Mouse (Mus musculus): ENCODE data around the gene Tenm4. TPM values are rescaled to one million over a fixed set of nuclear protein-coding genes. Genes with fewer than 3 reads are reported as not detected.

Gene Tenm4
- polyA plus RNA-seq, 1 experiment from 2014 or later: 2.3 TPM

DNA sequence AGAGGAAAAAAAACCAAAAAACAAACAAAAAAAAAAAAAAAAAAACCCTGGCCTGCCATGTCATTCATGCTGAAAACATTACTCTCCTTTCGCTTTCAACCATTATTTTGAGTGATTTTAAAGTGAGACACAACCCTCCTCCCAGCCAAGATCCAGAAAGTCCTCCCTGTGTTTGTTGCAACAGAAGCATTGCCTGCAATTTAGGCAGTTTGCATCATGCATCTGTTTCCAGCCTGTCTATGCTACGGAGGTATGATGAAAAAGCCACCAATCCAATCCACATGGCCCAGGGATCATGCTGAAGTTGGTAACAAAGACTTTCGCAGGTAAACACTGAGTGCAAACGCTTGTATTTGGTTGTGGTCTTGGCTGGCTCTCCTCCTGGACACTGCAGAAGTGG, 158.3 kb downstream of the Tenm4 start:
- no peak overlapping the region for H3K4me2 ChIP-seq
- 57% methylated on average over 4 of the region's 4 CpGs for WGBS (ENCODE audit: insufficient replicate concordance)
- no peaks in the 10 kb centered on the region for H3K27me3 ChIP-seq (replicated peaks)
- H3K27ac ChIP-seq: no peak overlapping the region
- H3K9ac ChIP-seq: no peak overlapping the region
- H3K4me1 ChIP-seq: no peaks in the 10 kb centered on the region
- no peaks in the 10 kb centered on the region for H3K36me3 ChIP-seq
- 0 out of 2 replicates have a peak, but pooled peaks cover 4% of the 10 kb centered on the region for H3K9me3 ChIP-seq (replicated peaks)
- no peak for ATAC-seq
- H3K4me3 ChIP-seq: no peak overlapping the region

GRCm38 (mm10) chr7:96331186-96331585, 160.1 kb downstream of the Tenm4 start:
- Histone ChIP-seq H3K9ac (no peak overlapping the region), H3K4me2 (no peak overlapping the region), H3K9me3 (replicated peaks) (no peaks in the 10 kb centered on the region), H3K36me3 (no peaks in the 10 kb centered on the region), H3K27ac (no peak overlapping the region), H3K4me3 (no peak overlapping the region), H3K27me3 (replicated peaks) (no peaks in the 10 kb centered on the region), H3K4me1 (no peaks in the 10 kb centered on the region)
- 55% methylated on average over 1 of the region's 1 CpGs for WGBS (ENCODE audit: insufficient replicate concordance)
- ATAC-seq: no peak

DNA sequence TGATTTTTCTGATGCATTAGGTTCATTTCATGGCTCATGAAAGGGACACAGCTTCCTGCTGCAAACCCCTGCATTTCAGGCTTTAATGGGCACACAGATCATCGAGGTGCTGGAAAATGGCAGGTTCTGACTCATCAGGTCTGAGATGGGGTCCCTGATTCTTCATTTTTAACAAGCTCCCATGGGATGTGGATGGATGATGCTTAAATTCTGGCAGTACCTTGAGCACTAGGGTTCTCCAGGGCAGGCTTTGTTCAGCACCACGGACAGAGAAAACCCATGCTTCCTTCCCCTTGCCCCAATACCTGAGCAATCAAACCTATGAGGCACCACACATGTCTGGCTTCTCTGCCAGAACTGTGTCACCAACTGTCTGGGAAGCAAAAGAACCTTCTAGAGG, 163.3 kb downstream of the Tenm4 start:
- H3K4me3 ChIP-seq: no peak overlapping the region
- H3K36me3 ChIP-seq: no peaks in the 10 kb centered on the region
- no peaks in the 10 kb centered on the region for H3K4me1 ChIP-seq
- H3K4me2 ChIP-seq: no peak overlapping the region
- no peak for ATAC-seq
- no peak overlapping the region for H3K9ac ChIP-seq
- 22% methylated on average over 2 of the region's 2 CpGs for WGBS (ENCODE audit: insufficient replicate concordance)
- no peak overlapping the region for H3K27ac ChIP-seq
- no peaks in the 10 kb centered on the region for H3K27me3 ChIP-seq (replicated peaks)
- no peaks in the 10 kb centered on the region for H3K9me3 ChIP-seq (replicated peaks)

- no peak for ATAC-seq
- Histone ChIP-seq H3K4me3 (no peak overlapping the region), H3K4me2 (no peak overlapping the region), H3K4me1 (no peaks in the 10 kb centered on the region), H3K27me3 (replicated peaks) (no peaks in the 10 kb centered on the region), H3K36me3 (no peaks in the 10 kb centered on the region), H3K27ac (no peak overlapping the region), H3K9me3 (replicated peaks) (no peaks in the 10 kb centered on the region), H3K9ac (no peak overlapping the region)
These were observed 165.3 kb downstream of the Tenm4 start for GRCm38 (mm10) chr7:96336376-96336775.

- WGBS (ENCODE audit: insufficient replicate concordance): 72% methylated on average over 5 of the region's 5 CpGs
- Histone ChIP-seq H3K36me3 (no peaks in the 10 kb centered on the region), H3K4me2 (no peak overlapping the region), H3K27me3 (replicated peaks) (no peaks in the 10 kb centered on the region), H3K9me3 (replicated peaks) (no peaks in the 10 kb centered on the region), H3K4me1 (no peaks in the 10 kb centered on the region), H3K9ac (no peak overlapping the region), H3K4me3 (no peak overlapping the region), H3K27ac (no peak overlapping the region)
- ATAC-seq: no peak
These were observed 169.8 kb downstream of the Tenm4 start for GRCm38 (mm10) chr7:96340826-96341225.

DNA sequence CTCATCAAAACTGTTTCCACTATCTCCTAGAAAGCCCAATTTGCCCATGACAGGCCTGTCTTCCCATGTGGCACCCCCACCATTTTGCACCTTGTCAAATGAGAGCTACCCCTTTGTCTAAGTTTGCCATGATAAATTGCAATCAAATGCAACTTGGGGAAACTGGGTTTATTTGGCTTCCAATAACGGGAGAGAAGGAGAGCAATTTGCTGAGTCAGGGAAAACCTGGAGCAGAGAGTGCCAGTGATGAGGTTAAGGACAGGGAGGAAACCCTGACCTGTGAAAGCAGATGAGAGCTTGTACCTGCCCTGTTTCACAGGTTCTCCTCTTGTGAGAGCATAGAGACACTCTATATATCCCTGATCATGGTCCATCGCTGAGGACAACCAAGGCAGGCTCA, 170.4 kb downstream of the Tenm4 start:
- no peaks in the 10 kb centered on the region for H3K9me3 ChIP-seq (replicated peaks)
- H3K9ac ChIP-seq: no peak overlapping the region
- H3K36me3 ChIP-seq: no peaks in the 10 kb centered on the region
- no peaks in the 10 kb centered on the region for H3K4me1 ChIP-seq
- no peak for ATAC-seq
- H3K27ac ChIP-seq: no peak overlapping the region
- H3K4me2 ChIP-seq: no peak overlapping the region
- H3K4me3 ChIP-seq: no peak overlapping the region
- WGBS (ENCODE audit: insufficient replicate concordance): 67% methylated on average over 2 of the region's 2 CpGs
- H3K27me3 ChIP-seq (replicated peaks): no peaks in the 10 kb centered on the region

GRCm38 (mm10) chr7:96342996-96343395, 171.9 kb downstream of the Tenm4 start:
- Histone ChIP-seq H3K4me3 (no peak overlapping the region), H3K9ac (no peak overlapping the region), H3K27ac (no peak overlapping the region), H3K36me3 (no peaks in the 10 kb centered on the region), H3K4me1 (no peaks in the 10 kb centered on the region), H3K27me3 (replicated peaks) (no peaks in the 10 kb centered on the region), H3K4me2 (no peak overlapping the region), H3K9me3 (replicated peaks) (no peaks in the 10 kb centered on the region)
- ATAC-seq: no peak
- 66% methylated on average over 6 of the region's 6 CpGs for WGBS (ENCODE audit: insufficient replicate concordance)

DNA sequence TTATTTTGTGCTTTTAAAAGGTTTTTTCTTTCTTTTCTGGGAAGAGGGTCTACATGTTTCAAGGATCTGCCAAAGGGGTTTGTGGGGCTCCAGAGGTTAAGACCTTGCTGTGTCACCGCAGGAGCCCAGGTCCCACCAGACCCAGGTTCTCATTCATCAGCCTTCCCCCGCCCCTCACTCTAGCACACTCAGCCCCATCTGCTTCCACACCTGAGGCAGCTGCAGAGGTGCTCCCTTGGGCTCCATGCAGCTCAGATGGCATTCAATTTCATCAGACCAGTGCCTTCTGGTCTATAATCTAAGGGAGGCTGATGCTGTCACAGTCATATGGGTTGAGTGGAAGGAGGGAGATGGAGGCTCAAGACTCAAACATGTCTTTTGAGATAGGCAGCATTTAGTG, 172.6 kb downstream of the Tenm4 start:
- no peaks in the 10 kb centered on the region for H3K36me3 ChIP-seq
- H3K4me3 ChIP-seq: no peak overlapping the region
- H3K4me2 ChIP-seq: no peak overlapping the region
- H3K9me3 ChIP-seq (replicated peaks): no peaks in the 10 kb centered on the region
- H3K4me1 ChIP-seq: no peaks in the 10 kb centered on the region
- no peak overlapping the region for H3K27ac ChIP-seq
- no peak for ATAC-seq
- H3K27me3 ChIP-seq (replicated peaks): no peaks in the 10 kb centered on the region
- no peak overlapping the region for H3K9ac ChIP-seq
- 55% methylated on average over 2 of the region's 2 CpGs for WGBS (ENCODE audit: insufficient replicate concordance)

DNA sequence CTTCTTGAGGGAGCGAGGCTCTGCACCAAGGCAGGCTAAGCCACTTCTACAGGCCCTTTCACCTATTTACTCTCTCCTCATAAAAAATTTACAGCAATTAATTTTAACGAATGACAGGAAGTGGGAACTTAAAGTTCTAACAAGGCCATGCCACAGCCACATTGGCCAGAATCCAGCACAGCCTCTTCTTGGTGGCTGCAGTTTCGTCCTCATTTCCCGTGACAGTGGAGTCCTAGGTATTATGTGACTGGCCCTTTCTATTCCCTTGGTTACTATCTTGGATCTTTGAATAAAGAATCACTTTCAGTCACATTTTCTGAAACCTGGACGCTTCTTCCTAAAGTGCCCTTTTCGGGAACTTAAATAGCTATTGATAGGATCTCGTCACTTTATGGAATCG, 181.6 kb downstream of the Tenm4 start:
- no peak for ATAC-seq
- no peak overlapping the region for H3K9ac ChIP-seq
- H3K27ac ChIP-seq: no peak overlapping the region
- no peaks in the 10 kb centered on the region for H3K36me3 ChIP-seq
- no peaks in the 10 kb centered on the region for H3K27me3 ChIP-seq (replicated peaks)
- no peaks in the 10 kb centered on the region for H3K4me1 ChIP-seq
- no peaks in the 10 kb centered on the region for H3K9me3 ChIP-seq (replicated peaks)
- no peak overlapping the region for H3K4me3 ChIP-seq
- 60% methylated on average over 8 of the region's 8 CpGs for WGBS (ENCODE audit: insufficient replicate concordance)
- H3K4me2 ChIP-seq: no peak overlapping the region

DNA sequence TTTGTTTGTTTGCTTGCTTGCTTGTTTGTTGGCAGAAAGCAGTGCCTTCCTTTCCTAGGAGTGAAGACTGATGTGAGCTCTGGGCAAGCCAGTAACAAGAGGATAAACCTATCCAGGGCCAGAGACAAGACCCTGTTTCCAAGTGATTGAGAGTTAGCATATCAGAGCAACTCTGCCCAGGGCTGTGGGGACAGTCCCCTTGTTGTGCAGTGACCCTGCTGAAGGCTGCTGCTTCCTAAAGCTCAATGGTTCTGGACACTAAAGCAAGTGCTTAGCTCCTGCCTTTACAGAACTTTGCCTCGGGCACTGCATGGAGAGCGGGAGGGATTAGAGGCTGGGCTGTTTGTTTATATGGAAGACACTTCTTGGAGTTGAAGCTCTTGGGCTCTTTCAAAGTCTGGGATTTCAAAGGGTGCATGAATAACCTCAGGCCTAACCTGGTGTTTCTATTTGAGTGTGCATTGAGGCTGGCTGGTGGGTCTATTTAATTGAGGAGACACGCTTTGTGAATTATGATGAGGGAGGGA, 185.3 kb downstream of the Tenm4 start:
- no peak for ATAC-seq
- 69% methylated on average over 3 of the region's 3 CpGs for WGBS (ENCODE audit: insufficient replicate concordance)

GRCm38 (mm10) chr7:96357550-96357949, 186.5 kb downstream of the Tenm4 start:
- Histone ChIP-seq H3K36me3 (no peaks in the 10 kb centered on the region), H3K27me3 (replicated peaks) (no peaks in the 10 kb centered on the region), H3K4me1 (no peaks in the 10 kb centered on the region), H3K4me2 (no peak overlapping the region), H3K9ac (no peak overlapping the region), H3K4me3 (no peak overlapping the region), H3K27ac (no peak overlapping the region), H3K9me3 (replicated peaks) (no peaks in the 10 kb centered on the region)
- ATAC-seq: no peak
- WGBS (ENCODE audit: insufficient replicate concordance): 10% methylated on average over 6 of the region's 6 CpGs

More for the DNA sequence above, 185.3 kb downstream of the Tenm4 start:
- Histone ChIP-seq H3K27me3 (replicated peaks) (no peaks in the 10 kb centered on the region), H3K9me3 (replicated peaks) (no peaks in the 10 kb centered on the region), H3K4me3 (no peak overlapping the region), H3K4me1 (no peaks in the 10 kb centered on the region), H3K36me3 (no peaks in the 10 kb centered on the region), H3K4me2 (no peak overlapping the region), H3K9ac (no peak overlapping the region), H3K27ac (no peak overlapping the region)

DNA sequence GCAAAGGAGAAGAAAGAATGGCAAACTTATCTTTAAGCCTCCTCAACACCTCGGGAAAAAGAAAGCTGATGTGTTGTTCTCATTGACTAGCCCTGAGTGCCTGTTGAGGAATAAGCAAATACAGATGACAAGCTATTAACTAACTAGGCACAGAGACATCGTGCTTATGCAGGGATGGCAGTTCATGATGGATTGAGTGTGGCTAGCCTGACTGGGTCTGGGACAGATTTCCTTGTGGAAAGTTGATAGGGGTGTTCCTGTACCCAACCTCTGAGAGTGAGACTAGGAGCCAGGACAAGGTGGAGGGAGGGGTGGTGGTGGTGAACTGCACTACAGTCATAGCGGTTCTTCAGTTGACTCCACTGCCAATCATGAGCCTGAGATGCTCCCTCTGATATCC, 192.3 kb downstream of the Tenm4 start:
- no peaks in the 10 kb centered on the region for H3K36me3 ChIP-seq
- no peak overlapping the region for H3K27ac ChIP-seq
- H3K9ac ChIP-seq: no peak overlapping the region
- H3K9me3 ChIP-seq (replicated peaks): no peaks in the 10 kb centered on the region
- 44% methylated on average over 3 of the region's 3 CpGs for WGBS (ENCODE audit: insufficient replicate concordance)
- H3K27me3 ChIP-seq (replicated peaks): no peaks in the 10 kb centered on the region
- no peaks in the 10 kb centered on the region for H3K4me1 ChIP-seq
- no peak overlapping the region for H3K4me3 ChIP-seq
- H3K4me2 ChIP-seq: no peak overlapping the region
- ATAC-seq: no peak

GRCm38 (mm10) chr7:96369947-96370346, 198.9 kb downstream of the Tenm4 start:
- H3K36me3 ChIP-seq: no peaks in the 10 kb centered on the region
- WGBS (ENCODE audit: insufficient replicate concordance): 85% methylated on average over 4 of the region's 4 CpGs
- no peak overlapping the region for H3K4me2 ChIP-seq
- H3K9me3 ChIP-seq (replicated peaks): no peaks in the 10 kb centered on the region
- no peaks in the 10 kb centered on the region for H3K4me1 ChIP-seq
- H3K4me3 ChIP-seq: no peak overlapping the region
- ATAC-seq: no peak
- H3K27me3 ChIP-seq (replicated peaks): no peaks in the 10 kb centered on the region
- H3K9ac ChIP-seq: no peak overlapping the region
- no peak overlapping the region for H3K27ac ChIP-seq

All from liver, embryonic 12.5 days (tissue).